Mouse (Mus musculus) heart, postnatal 0 days (tissue): ENCODE measurements around the gene Atg9b.

Source experiments
- CTCF ChIP-seq: IDR thresholded peaks from 2 replicates; pipeline ENCODE4 v1.5.1; 2016; ENCODE audit warnings: antibody characterized with exemption, control low read depth, low read depth
- EP300 ChIP-seq: IDR thresholded peaks from 2 replicates; pipeline ENCODE4 v1.6.1; 2016; ENCODE audit warnings: antibody characterized with exemption, low read depth

DNA sequence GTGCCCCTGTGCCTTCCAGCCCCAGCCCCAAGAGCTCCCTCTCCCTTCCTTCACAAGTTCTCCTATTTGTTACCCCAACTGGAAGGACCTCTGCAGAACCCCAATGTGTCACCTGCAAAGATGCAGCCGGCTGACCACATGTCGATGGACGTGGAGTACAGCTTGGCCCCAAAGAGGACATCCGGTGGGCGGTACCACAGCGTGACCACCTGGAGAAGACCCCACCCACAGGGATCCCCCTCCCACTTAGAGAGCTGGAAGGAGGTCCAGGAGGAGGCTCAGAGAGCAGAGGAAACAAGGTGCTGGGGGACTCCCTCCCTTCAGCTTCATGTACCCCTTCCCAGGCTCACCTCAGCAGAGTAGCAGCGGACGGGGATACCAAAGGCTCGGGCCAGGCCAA lies 28.4 kb upstream of the Atg9b start:
- TF ChIP-seq CTCF (no peak), EP300 (no peak)
